Mouse (Mus musculus): ENCODE measurements at regions not wholly inside any gene's neighbourhood (a gene's known extent, or its start where the extent isn't known, plus 50 kb on each side); places are given as distances from the start of the nearest gene placed in this dataset.

GRCm38 (mm10) chr2:8562948-8563347 is 1053.6 kb upstream of the Celf2 start:
- intact Hi-C loops (cut with DNase I) = no loop called here
- DNase-seq = no peak

- DNase-seq = no peak
- intact Hi-C loops (cut with DNase I) = no loop called here
Measured at GRCm38 (mm10) chr2:8546116-8546515, 1036.8 kb upstream of the Celf2 start.

GRCm38 (mm10) chr2:8536842-8537241 is 1027.5 kb upstream of the Celf2 start:
- intact Hi-C loops (cut with DNase I) = no loop called here

GRCm38 (mm10) chr2:8498466-8498865 is 989.1 kb upstream of the Celf2 start:
- intact Hi-C loops (cut with DNase I) = no loop called here
- no peak for DNase-seq

More at GRCm38 (mm10) chr2:8536842-8537241, 1027.5 kb upstream of the Celf2 start:
- DNase-seq = no peak

- intact Hi-C loops (cut with DNase I) = no loop called here
- DNase-seq = no peak
Measured at GRCm38 (mm10) chr2:8477827-8478528, 968.6 kb upstream of the Celf2 start.

GRCm38 (mm10) chr2:8470546-8470945 is 961.2 kb upstream of the Celf2 start:
- DNase-seq = no peak
- intact Hi-C loops (cut with DNase I) = no loop called here

- intact Hi-C loops (cut with DNase I) = no loop called here
- no peak for DNase-seq
Measured at GRCm38 (mm10) chr2:8468989-8469388, 959.6 kb upstream of the Celf2 start.

- DNase-seq = no peak
- intact Hi-C loops (cut with DNase I) = no loop called here
Measured at GRCm38 (mm10) chr2:8468351-8468750, 959.0 kb upstream of the Celf2 start.

- no peak for DNase-seq
- intact Hi-C loops (cut with DNase I) = no loop called here
Measured at GRCm38 (mm10) chr2:8467531-8468203, 958.3 kb upstream of the Celf2 start.

- intact Hi-C loops (cut with DNase I) = no loop called here
- no peak for DNase-seq
Measured at GRCm38 (mm10) chr2:8452566-8453243, 943.3 kb upstream of the Celf2 start.

GRCm38 (mm10) chr2:8441230-8441629 is 931.9 kb upstream of the Celf2 start:
- DNase-seq = no peak
- intact Hi-C loops (cut with DNase I) = no loop called here

GRCm38 (mm10) chr2:8429652-8430343 is 920.4 kb upstream of the Celf2 start:
- no peak for DNase-seq
- intact Hi-C loops (cut with DNase I) = no loop called here

GRCm38 (mm10) chr2:8428145-8428544 is 918.8 kb upstream of the Celf2 start:
- DNase-seq = no peak
- intact Hi-C loops (cut with DNase I) = no loop called here

GRCm38 (mm10) chr2:8427720-8428119 is 918.4 kb upstream of the Celf2 start:
- no peak for DNase-seq
- intact Hi-C loops (cut with DNase I) = no loop called here

GRCm38 (mm10) chr2:8415917-8416316 is 906.6 kb upstream of the Celf2 start:
- DNase-seq = no peak
- intact Hi-C loops (cut with DNase I) = no loop called here

- no peak for DNase-seq
- intact Hi-C loops (cut with DNase I) = no loop called here
Measured at GRCm38 (mm10) chr2:8394128-8394527, 884.8 kb upstream of the Celf2 start.

GRCm38 (mm10) chr2:8389530-8389929 is 880.2 kb upstream of the Celf2 start:
- intact Hi-C loops (cut with DNase I) = no loop called here
- no peak for DNase-seq

- intact Hi-C loops (cut with DNase I) = no loop called here
- no peak for DNase-seq
Measured at GRCm38 (mm10) chr2:8380246-8380645, 870.9 kb upstream of the Celf2 start.

- DNase-seq = no peak
- intact Hi-C loops (cut with DNase I) = no loop called here
Measured at GRCm38 (mm10) chr2:8379590-8379989, 870.2 kb upstream of the Celf2 start.

GRCm38 (mm10) chr2:8347867-8348266 is 838.5 kb upstream of the Celf2 start:
- intact Hi-C loops (cut with DNase I) = no loop called here
- no peak for DNase-seq

GRCm38 (mm10) chr2:8344748-8345147 is 835.4 kb upstream of the Celf2 start:
- intact Hi-C loops (cut with DNase I) = no loop called here
- no peak for DNase-seq
